Mouse (Mus musculus) embryonic fibroblast, embryonic 13.5 days (primary cell): Measurements from ENCODE around the gene Ccz1.

Source experiments
- CTCF ChIP-seq: IDR thresholded peaks from 2 replicates; pipeline ENCODE4 v1.5.1; 2011; ENCODE audit warnings: mild to moderate bottlenecking, control low read depth, low read length, moderate library complexity, borderline replicate concordance; ENCODE audit not compliant: insufficient read depth
- POLR2A ChIP-seq: IDR thresholded peaks from 2 replicates; pipeline ENCODE4 v1.6.1; 2011; ENCODE audit warnings: low read depth, mild to moderate bottlenecking, control low read depth, low read length, moderate library complexity

GRCm38 (mm10) chr5:143994632-143995365, 19.9 kb downstream of the Ccz1 start:
- TF ChIP-seq CTCF, result no peak
- no peak for TF ChIP-seq POLR2A
